Mouse (Mus musculus): Measurements from ENCODE around the gene Cbr4.

Gene Cbr4

GRCm38 (mm10) chr8:61550006-61550748 is 62.6 kb downstream of the Cbr4 start:
- no peak for DNase-seq (ENCODE audit: low spot score in 2 of 2)

DNA sequence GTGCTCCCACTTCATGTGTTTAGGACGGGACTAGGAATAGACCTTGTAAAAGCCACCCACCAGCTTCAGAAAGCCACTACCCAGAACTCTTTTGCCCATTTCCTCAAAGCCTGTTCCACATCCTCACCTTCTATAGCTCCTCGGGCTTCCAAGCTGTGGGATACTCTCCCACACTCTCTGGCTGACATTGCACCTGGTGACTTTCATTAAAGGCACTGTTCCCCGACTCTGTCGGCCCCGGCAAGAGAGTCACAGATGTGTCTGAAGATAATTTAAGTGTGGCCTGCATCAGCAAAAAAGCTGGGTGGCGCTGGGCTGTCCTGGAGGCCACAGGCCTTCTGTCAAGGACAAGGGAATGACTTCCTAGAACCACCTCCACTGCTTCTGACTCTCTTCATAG is 64.7 kb downstream of the Cbr4 start:
- DNase-seq (ENCODE audit: low spot score in 2 of 2), result no peak

DNA sequence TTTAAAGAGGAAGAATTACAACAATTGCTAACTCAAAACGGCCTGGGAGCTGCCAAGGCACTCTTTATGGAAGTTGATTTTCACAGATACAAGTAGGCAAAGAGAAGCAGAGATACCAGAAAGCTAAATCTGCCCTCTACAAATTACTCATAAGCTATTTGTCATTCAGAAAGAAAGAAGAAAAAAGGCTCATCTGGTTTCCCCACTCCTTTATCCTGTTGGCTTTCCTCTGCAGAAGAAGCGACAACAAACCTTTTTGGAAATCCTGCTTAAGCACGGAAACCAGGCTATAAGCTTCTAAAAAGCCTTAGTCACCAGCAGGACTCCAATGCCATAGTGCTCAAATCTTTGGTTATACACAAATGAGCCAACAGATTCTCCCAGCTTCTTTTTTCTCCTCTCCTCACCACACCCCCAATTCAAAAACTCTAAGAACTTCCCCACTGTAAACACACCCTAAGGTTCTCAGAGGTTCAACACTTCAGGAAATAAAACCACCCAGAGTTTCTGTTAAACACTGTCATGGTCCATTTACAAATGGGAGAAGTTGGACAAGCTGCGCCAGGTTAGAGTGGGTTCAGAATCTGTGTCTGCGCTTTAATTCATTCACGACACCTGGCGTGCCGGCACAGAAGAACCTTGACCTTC is 65.3 kb downstream of the Cbr4 start:
- DNase-seq (ENCODE audit: low spot score in 2 of 2), result no peak

DNA sequence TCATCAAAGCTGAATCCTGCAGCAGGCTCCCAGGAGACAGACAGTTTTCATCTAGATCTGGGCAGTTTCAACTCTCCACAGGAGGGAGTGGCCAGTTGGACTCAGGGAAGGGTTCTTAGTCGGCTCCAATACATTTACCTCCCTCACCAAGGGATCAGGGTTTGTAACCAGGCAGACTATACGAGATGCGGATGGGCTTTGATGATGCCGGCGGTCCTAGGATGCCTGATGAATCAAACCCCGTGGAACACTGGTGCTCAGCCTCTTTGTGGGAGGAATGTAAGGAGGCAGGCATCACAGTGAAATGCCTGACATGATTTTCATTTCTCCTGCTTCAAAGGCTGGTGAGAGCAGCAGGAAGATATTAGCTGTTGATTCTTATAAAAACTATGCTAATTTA is 67.8 kb downstream of the Cbr4 start:
- DNase-seq (ENCODE audit: low spot score in 2 of 2), result no peak

DNA sequence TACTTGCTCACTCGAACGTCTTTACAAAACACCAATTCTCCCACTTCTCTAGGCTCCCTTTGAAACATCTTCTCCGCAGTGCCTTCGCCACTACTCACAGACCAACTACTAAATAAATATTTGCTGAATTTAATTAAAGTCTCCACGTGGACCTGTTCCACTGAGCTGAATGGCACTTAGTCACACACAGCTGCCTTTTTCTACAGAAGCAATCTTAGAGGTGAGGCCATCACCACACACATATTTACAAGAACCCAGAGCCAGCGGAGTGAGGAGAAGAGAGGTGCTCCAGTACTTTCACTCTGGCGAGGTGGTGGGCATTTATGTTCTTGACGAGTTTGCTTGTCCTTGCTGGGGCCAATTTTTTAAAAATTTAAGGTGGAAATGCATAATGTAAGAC is 68.7 kb downstream of the Cbr4 start:
- no peak for DNase-seq (ENCODE audit: low spot score in 2 of 2)
